Mouse (Mus musculus): ENCODE data around the gene Asl. TPM values are rescaled to one million over a fixed set of nuclear protein-coding genes. Genes with fewer than 3 reads are reported as not detected.
"Not testable (repeated sequence)": the region's sequence is repeated elsewhere in the genome, so short reads cannot be mapped to it uniquely, and the experiment has no call there.

Gene Asl
- total and polyA plus RNA-seq, 2 experiments from 2014 or later: 15.9 to 21.1 TPM

GRCm38 (mm10) chr5:130037752-130038455 is 8.9 kb upstream of the Asl start:
- ATAC-seq (ENCODE audit: insufficient read depth, low read depth) (peak; percentile 92), DNase-seq (ENCODE audit: low spot score) (peak; percentile 79)
- Histone ChIP-seq H3K4me3 (ENCODE audit: low read depth, low read length) (no peak overlapping the region), H3K27ac (ENCODE audit: low read depth) (peak overlapping the region; percentile 25; the same call in 1 of the 2 replicates), H3K4me1 (ENCODE audit: control insufficient read depth, insufficient read depth) (no peaks in the 10 kb centered on the region), H3K27me3 (ENCODE audit: control insufficient read depth, insufficient read depth, low read length) (0 out of 2 replicates have a peak, but pooled peaks cover 7% of the 10 kb centered on the region), H3K9ac (replicated peaks; ENCODE audit: low read depth, low read length) (no peak overlapping the region), H3K36me3 (replicated peaks; ENCODE audit: control insufficient read depth, insufficient read depth, low read length) (peaks cover 45% of the 10 kb centered on the region), H3K9me3 (replicated peaks; ENCODE audit: control insufficient read depth, low read length) (no peaks in the 10 kb centered on the region), H3K4me2 (ENCODE audit: low read depth, low read length) (no peak overlapping the region)
- 60% methylated on average over 19 of the region's 19 CpGs for WGBS
- peak; percentile 81 for TF ChIP-seq CTCF (IDR thresholded peaks at IDR 0.05; ENCODE audit: low read depth)
- no peak for TF ChIP-seq EP300 (IDR thresholded peaks at IDR 0.05; ENCODE audit: low read depth)

GRCm38 (mm10) chr5:130036300-130036699 is 7.3 kb upstream of the Asl start:
- H3K27me3 ChIP-seq (ENCODE audit: control insufficient read depth, insufficient read depth, low read length); H3K4me3 ChIP-seq (ENCODE audit: low read depth, low read length); H3K27ac ChIP-seq (ENCODE audit: low read depth); ATAC-seq (ENCODE audit: insufficient read depth, low read depth); H3K4me2 ChIP-seq (ENCODE audit: low read depth, low read length); H3K9ac ChIP-seq (replicated peaks; ENCODE audit: low read depth, low read length); H3K4me1 ChIP-seq (ENCODE audit: control insufficient read depth, insufficient read depth); H3K9me3 ChIP-seq (replicated peaks; ENCODE audit: control insufficient read depth, low read length); DNase-seq (ENCODE audit: low spot score): not testable (repeated sequence)
- WGBS: 74% methylated on average over 2 of the region's 2 CpGs
- TF ChIP-seq CTCF (IDR thresholded peaks at IDR 0.05; ENCODE audit: low read depth): 0 out of 2 replicates have a peak, but pooled peaks have one; percentile 13
- peaks cover 29% of the 10 kb centered on the region for H3K36me3 ChIP-seq (replicated peaks; ENCODE audit: control insufficient read depth, insufficient read depth, low read length)

- H3K9ac ChIP-seq (replicated peaks; ENCODE audit: low read depth, low read length): no peak overlapping the region
- no peak overlapping the region for H3K4me2 ChIP-seq (ENCODE audit: low read depth, low read length)
- DNase-seq (ENCODE audit: low spot score) (no peak), ATAC-seq (ENCODE audit: insufficient read depth, low read depth) (no peak)
- no peaks in the 10 kb centered on the region for H3K9me3 ChIP-seq (replicated peaks; ENCODE audit: control insufficient read depth, low read length)
- H3K4me1 ChIP-seq (ENCODE audit: control insufficient read depth, insufficient read depth): no peaks in the 10 kb centered on the region; the same call in 1 of the 2 replicates
- H3K27me3 ChIP-seq (ENCODE audit: control insufficient read depth, insufficient read depth, low read length): no peaks in the 10 kb centered on the region
- no peak overlapping the region for H3K27ac ChIP-seq (ENCODE audit: low read depth)
- TF ChIP-seq CTCF (IDR thresholded peaks at IDR 0.05; ENCODE audit: low read depth) (no peak), EP300 (IDR thresholded peaks at IDR 0.05; ENCODE audit: low read depth) (no peak)
- WGBS: 77% methylated on average over 2 of the region's 2 CpGs
- H3K4me3 ChIP-seq (ENCODE audit: low read depth, low read length): no peak overlapping the region
- H3K36me3 ChIP-seq (replicated peaks; ENCODE audit: control insufficient read depth, insufficient read depth, low read length): peaks cover 12% of the 10 kb centered on the region; the same call in 1 of the 2 replicates
These were observed 4.8 kb upstream of the Asl start for GRCm38 (mm10) chr5:130033869-130034268.

GRCm38 (mm10) chr5:130031410-130032390 is 2.7 kb upstream of the Asl start:
- Histone ChIP-seq H3K9ac (replicated peaks; ENCODE audit: low read depth, low read length) (no peak overlapping the region), H3K27ac (ENCODE audit: low read depth) (no peak overlapping the region), H3K27me3 (ENCODE audit: control insufficient read depth, insufficient read depth, low read length) (no peaks in the 10 kb centered on the region), H3K9me3 (replicated peaks; ENCODE audit: control insufficient read depth, low read length) (no peaks in the 10 kb centered on the region), H3K4me1 (ENCODE audit: control insufficient read depth, insufficient read depth) (no peaks in the 10 kb centered on the region; the same call in 1 of the 2 replicates), H3K4me3 (ENCODE audit: low read depth, low read length) (no peak overlapping the region), H3K4me2 (ENCODE audit: low read depth, low read length) (no peak overlapping the region), H3K36me3 (replicated peaks; ENCODE audit: control insufficient read depth, insufficient read depth, low read length) (peaks cover 12% of the 10 kb centered on the region; the same call in 1 of the 2 replicates)
- TF ChIP-seq EP300 (IDR thresholded peaks at IDR 0.05; ENCODE audit: low read depth) (no peak), CTCF (IDR thresholded peaks at IDR 0.05; ENCODE audit: low read depth) (no peak)
- 91% methylated on average over 19 of the region's 19 CpGs for whole genome bisulfite sequencing
- DNase-seq (ENCODE audit: low spot score) (no peak), ATAC-seq (ENCODE audit: insufficient read depth, low read depth) (no peak)

- no peak for TF ChIP-seq EP300 (IDR thresholded peaks at IDR 0.05; ENCODE audit: low read depth)
- TF ChIP-seq CTCF (IDR thresholded peaks at IDR 0.05; ENCODE audit: low read depth): no peak
- 79% methylated on average over 7 of the region's 7 CpGs for WGBS
- Histone ChIP-seq H3K4me2 (ENCODE audit: low read depth, low read length) (no peak overlapping the region), H3K9ac (replicated peaks; ENCODE audit: low read depth, low read length) (no peak overlapping the region), H3K36me3 (replicated peaks; ENCODE audit: control insufficient read depth, insufficient read depth, low read length) (no peaks in the 10 kb centered on the region), H3K27me3 (ENCODE audit: control insufficient read depth, insufficient read depth, low read length) (no peaks in the 10 kb centered on the region), H3K4me3 (ENCODE audit: low read depth, low read length) (no peak overlapping the region), H3K9me3 (replicated peaks; ENCODE audit: control insufficient read depth, low read length) (no peaks in the 10 kb centered on the region), H3K27ac (ENCODE audit: low read depth) (no peak overlapping the region), H3K4me1 (ENCODE audit: control insufficient read depth, insufficient read depth) (no peaks in the 10 kb centered on the region; the same call in 1 of the 2 replicates)
- no peak for DNase-seq (ENCODE audit: low spot score)
- ATAC-seq (ENCODE audit: insufficient read depth, low read depth): no peak
These were observed 1.4 kb downstream of the Asl start for GRCm38 (mm10) chr5:130027696-130028095.
